Mouse (Mus musculus): ENCODE measurements at regions not wholly inside any gene's neighbourhood (a gene's known extent, or its start where the extent isn't known, plus 50 kb on each side); places are given as distances from the start of the nearest gene placed in this dataset.

DNA sequence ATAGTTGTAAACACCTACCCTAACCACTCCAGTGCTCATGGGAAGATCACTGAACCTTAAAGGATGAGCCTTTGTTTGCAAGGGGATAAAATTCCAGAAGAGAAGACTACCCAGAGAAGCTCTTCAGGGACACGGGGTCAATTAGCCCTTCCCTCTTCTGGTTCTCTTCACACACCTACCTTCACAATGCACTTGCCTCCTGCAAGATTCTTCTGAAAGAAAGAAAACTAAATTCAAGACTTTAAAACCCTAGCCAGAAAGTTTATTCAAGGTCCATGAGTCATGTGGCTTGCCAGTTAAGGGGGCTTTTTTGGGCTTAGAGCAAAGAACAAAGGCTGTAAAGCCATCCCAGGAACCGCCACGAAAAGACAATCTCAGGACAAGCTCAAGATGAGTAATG, 122.9 kb upstream of the Fbxl17 start:
- TF ChIP-seq CTCF (IDR thresholded peaks at IDR 0.05; ENCODE audit: low read depth, low read length) (no peak), GATA1 (IDR thresholded peaks at IDR 0.05; ENCODE audit: borderline replicate concordance, low read length) (no peak)

All from G1E (cell line).